ENCODE assay signal across 16 mouse cellular contexts in the genomic region with DNA sequence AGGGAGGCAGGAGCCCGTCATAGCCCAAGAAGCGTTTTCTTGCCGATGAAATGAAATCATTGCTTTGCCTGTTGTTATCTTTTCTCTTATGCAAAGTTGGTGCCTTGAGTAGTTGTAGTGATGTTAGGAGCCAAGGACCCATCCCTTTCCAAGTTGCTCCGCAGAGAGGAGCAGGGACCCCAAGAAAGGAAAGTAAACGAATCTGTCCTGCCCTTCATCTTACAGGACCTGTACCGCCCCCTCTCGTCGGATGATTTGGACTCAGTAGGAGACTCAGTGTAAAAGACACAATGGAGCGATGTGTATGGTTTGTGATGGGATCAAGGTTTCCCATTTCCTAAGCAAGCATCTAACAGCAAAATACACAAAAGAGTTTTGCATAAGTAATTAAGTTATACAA. TPM values are rescaled to one million over a fixed set of nuclear protein-coding genes. Genes with fewer than 3 reads are reported as not detected.
DNase-seq lines count a peak whose midpoint lies in the region; ATAC-seq and TF ChIP-seq lines count a peak whose summit lies in the region.
"Had no signal": no experiment of that assay in that cellular context is flagged by ENCODE, and none has a peak within 500 bp of the region (broad histone marks: within the 10 kb centered on the region; RNA-seq: fewer than 3 reads in every experiment).

No protein-coding gene starts in this region.

- peaks cover 5% of the 10 kb centered on the region; the same call in 1 of the 2 replicates for H3K36me3 ChIP-seq in hindbrain, embryonic 15.5 days
- no peaks in the 10 kb centered on the region for H3K36me3 ChIP-seq in hindbrain, embryonic 11.5 days (ENCODE audit: control insufficient read depth, insufficient read depth, low read length)
- no peaks in the 10 kb centered on the region for H3K36me3 ChIP-seq in embryonic facial prominence, embryonic 15.5 days
- H3K36me3 ChIP-seq in liver, embryonic 12.5 days: no peaks in the 10 kb centered on the region
- H3K36me3 ChIP-seq: heart, embryonic 15.5 days had no signal

- peak; percentile 40 for TF ChIP-seq CTCF in left cerebral cortex, adult 2 months (IDR thresholded peaks at IDR 0.05)

- peaks cover 17% of the 10 kb centered on the region for H3K4me1 ChIP-seq in hindbrain, embryonic 15.5 days (replicated peaks)
- H3K4me1 ChIP-seq in hindbrain, embryonic 11.5 days (replicated peaks; ENCODE audit: control insufficient read depth, insufficient read depth, low read length): no peaks in the 10 kb centered on the region
- H3K4me1 ChIP-seq in embryonic facial prominence, embryonic 15.5 days: peaks cover 22% of the 10 kb centered on the region
- H3K4me1 ChIP-seq in liver, embryonic 12.5 days: no peaks in the 10 kb centered on the region

- no peaks in the 10 kb centered on the region for H3K9me3 ChIP-seq in hindbrain, embryonic 15.5 days
- no peaks in the 10 kb centered on the region for H3K9me3 ChIP-seq in hindbrain, embryonic 11.5 days (ENCODE audit: control insufficient read depth, low read length)
- no peaks in the 10 kb centered on the region for H3K9me3 ChIP-seq in embryonic facial prominence, embryonic 15.5 days (replicated peaks)
- no peaks in the 10 kb centered on the region for H3K9me3 ChIP-seq in liver, embryonic 12.5 days (replicated peaks)
- H3K9me3 ChIP-seq: heart, embryonic 15.5 days had no signal

- ATAC-seq in hindbrain, embryonic 15.5 days (ENCODE audit: low FRiP score, low read depth): no peak
- ATAC-seq in hindbrain, embryonic 11.5 days (ENCODE audit: low FRiP score): no peak
- no peak for ATAC-seq in embryonic facial prominence, embryonic 15.5 days (ENCODE audit: insufficient number of reproducible peaks, low FRiP score, low TSS enrichment, low read depth)
- ATAC-seq in liver, embryonic 12.5 days: no peak

- no peak overlapping the region for H3K4me3 ChIP-seq in hindbrain, embryonic 15.5 days
- no peak overlapping the region for H3K4me3 ChIP-seq in hindbrain, embryonic 11.5 days (ENCODE audit: low read depth, low read length)
- peak overlapping the region; percentile 63 for H3K4me3 ChIP-seq in left cerebral cortex, adult 2 months
- H3K4me3 ChIP-seq in embryonic facial prominence, embryonic 15.5 days (replicated peaks): peak overlapping the region; percentile 13; the same call in 1 of the 2 replicates
- no peak overlapping the region for H3K4me3 ChIP-seq in liver, embryonic 12.5 days
- H3K4me3 ChIP-seq: heart, embryonic 15.5 days had no signal

- no peak overlapping the region for H3K9ac ChIP-seq in hindbrain, embryonic 15.5 days
- H3K9ac ChIP-seq in hindbrain, embryonic 11.5 days (ENCODE audit: low read depth, low read length): no peak overlapping the region
- no peak overlapping the region for H3K9ac ChIP-seq in embryonic facial prominence, embryonic 15.5 days
- H3K9ac ChIP-seq in liver, embryonic 12.5 days: no peak overlapping the region
- H3K9ac ChIP-seq: heart, embryonic 15.5 days had no signal

- H3K4me2 ChIP-seq in hindbrain, embryonic 15.5 days: 0 out of 2 replicates have a peak overlapping the region, but pooled peaks have one; percentile 1
- no peak overlapping the region for H3K4me2 ChIP-seq in hindbrain, embryonic 11.5 days (replicated peaks; ENCODE audit: low read depth, low read length)
- H3K4me2 ChIP-seq in embryonic facial prominence, embryonic 15.5 days (replicated peaks): peak overlapping the region; percentile 15; the same call in 1 of the 2 replicates
- H3K4me2 ChIP-seq in liver, embryonic 12.5 days: no peak overlapping the region
- H3K4me2 ChIP-seq: heart, embryonic 15.5 days; liver, embryonic 11.5 days had no signal

- intact Hi-C loops in left cerebral cortex, adult 2 months (cut with DNase I): loop anchor here (10.0 kb wide), 1 partner anchor 222 kb away; the partner anchor contains the start of gene Dclk1

- H3K27me3 ChIP-seq in hindbrain, embryonic 15.5 days: no peaks in the 10 kb centered on the region
- H3K27me3 ChIP-seq in hindbrain, embryonic 11.5 days (ENCODE audit: control insufficient read depth, insufficient read depth, low read length): no peaks in the 10 kb centered on the region
- no peaks in the 10 kb centered on the region for H3K27me3 ChIP-seq in embryonic facial prominence, embryonic 15.5 days
- no peaks in the 10 kb centered on the region for H3K27me3 ChIP-seq in liver, embryonic 12.5 days (replicated peaks)
- H3K27me3 ChIP-seq: heart, embryonic 15.5 days had no signal

- DNase-seq in hindbrain, embryonic 11.5 days (ENCODE audit: low spot score): no peak
- peak in 1 of 2 experiments; percentile 44 for DNase-seq in left cerebral cortex, adult 2 months (ENCODE audit: extremely low spot score in 1 of 2, low spot score in 2 of 2)
- DNase-seq in left cerebral cortex, adult 8-10 months (ENCODE audit: low spot score in 2 of 2): no peak
- peak; percentile 46 to 53 for DNase-seq in cerebellum, postnatal 10 days
- DNase-seq: adrenal gland, postnatal 36 days; gastrocnemius, postnatal 14 days; lung, postnatal 14 days; midbrain, embryonic 14.5 days had no signal

- no peak overlapping the region for H3K27ac ChIP-seq in hindbrain, embryonic 15.5 days (replicated peaks)
- H3K27ac ChIP-seq in hindbrain, embryonic 11.5 days (ENCODE audit: low read depth, low read length): no peak overlapping the region
- peak overlapping the region; percentile 98 for H3K27ac ChIP-seq in left cerebral cortex, adult 2 months
- peak overlapping the region; percentile 34; the same call in 1 of the 2 replicates for H3K27ac ChIP-seq in embryonic facial prominence, embryonic 15.5 days (replicated peaks)
- no peak overlapping the region for H3K27ac ChIP-seq in liver, embryonic 12.5 days
- H3K27ac ChIP-seq: heart, embryonic 15.5 days had no signal

- 63% methylated on average over 9 of the region's 9 CpGs for WGBS in hindbrain, embryonic 15.5 days
- 68% methylated on average over 9 of the region's 9 CpGs for WGBS in hindbrain, embryonic 11.5 days
- WGBS in embryonic facial prominence, embryonic 15.5 days: 70% methylated on average over 9 of the region's 9 CpGs
- WGBS in liver, embryonic 12.5 days (ENCODE audit: insufficient replicate concordance): 71% methylated on average over 9 of the region's 9 CpGs

RNA-seq across cellular contexts. Expression of gene Gm21954, which starts 5.7 kb away (rescaled TPM):
- polyA plus RNA-seq in hindbrain, embryonic 15.5 days (2015; fragmentation: Nextera tagmentation; extraction: Ambion mirVana): not detected in 2 replicates
- polyA plus RNA-seq in hindbrain, embryonic 11.5 days (2014; fragmentation: Nextera tagmentation; extraction: Ambion mirVana): not detected in 2 replicates
- not detected for total RNA-seq in left cerebral cortex, adult 2 months (2021)
- not detected for total RNA-seq in left cerebral cortex, adult 8-10 months (2022)
- not detected in 2 replicates for polyA plus RNA-seq in embryonic facial prominence, embryonic 15.5 days (2015; fragmentation: Nextera tagmentation; extraction: Ambion mirVana)
- polyA plus RNA-seq in liver, embryonic 12.5 days (2016; fragmentation: Nextera tagmentation; extraction: Ambion mirVana): not detected in 2 replicates
- total RNA-seq: adrenal gland, postnatal 36 days; common myeloid progenitor, adult 5-6 weeks; gastrocnemius, postnatal 14 days; layer of hippocampus, postnatal 10 days had no signal
- polyA plus RNA-seq: heart, embryonic 15.5 days; liver, embryonic 11.5 days; midbrain, embryonic 14.5 days; neural tube, embryonic 14.5 days had no signal

Comparison
In these comparisons a context has a peak if more than half of its experiments do, and no peak if none do; other contexts are left out.
1. H3K4me2 ChIP-seq: peak in hindbrain, embryonic 15.5 days (single experiment) and embryonic facial prominence, embryonic 15.5 days (single experiment); none in hindbrain, embryonic 11.5 days (single experiment) and liver, embryonic 12.5 days (single experiment).
2. H3K27ac ChIP-seq: peak in left cerebral cortex, adult 2 months (single experiment) and embryonic facial prominence, embryonic 15.5 days (single experiment); none in hindbrain, embryonic 15.5 days (single experiment), hindbrain, embryonic 11.5 days (single experiment) and liver, embryonic 12.5 days (single experiment).
3. H3K4me3 ChIP-seq: peak in left cerebral cortex, adult 2 months (single experiment) and embryonic facial prominence, embryonic 15.5 days (single experiment); none in hindbrain, embryonic 15.5 days (single experiment), hindbrain, embryonic 11.5 days (single experiment) and liver, embryonic 12.5 days (single experiment).
4. DNase-seq: peak in cerebellum, postnatal 10 days (2 of 2); none in hindbrain, embryonic 11.5 days (single experiment) and left cerebral cortex, adult 8-10 months (0 of 2).